28 mouse cellular contexts compared by ENCODE assay signal in the genomic region with DNA sequence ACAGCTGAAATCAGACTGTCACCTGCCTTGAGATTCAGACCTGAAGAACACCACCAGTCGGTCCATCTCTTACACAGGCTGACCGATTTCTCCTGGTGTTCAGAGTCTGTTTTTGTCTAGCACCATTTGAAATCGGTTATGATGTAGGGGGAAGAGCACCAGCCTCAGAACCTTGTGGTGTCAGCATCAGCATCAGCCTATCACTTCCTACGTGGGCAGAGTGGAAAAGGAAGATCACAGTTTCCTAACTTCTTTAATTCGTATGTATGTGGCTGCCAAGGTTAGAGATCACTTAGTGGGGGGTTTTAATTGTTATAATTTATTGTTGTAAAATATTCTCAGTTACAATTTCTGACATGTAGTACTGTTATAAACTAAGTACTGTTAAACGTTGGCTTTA. TPM values are rescaled to one million over a fixed set of nuclear protein-coding genes. Genes with fewer than 3 reads are reported as not detected.
DNase-seq lines count a peak whose midpoint lies in the region; ATAC-seq lines count a peak whose summit lies in the region.
"Had no signal": no experiment of that assay in that cellular context is flagged by ENCODE, and none has a peak within 500 bp of the region (broad histone marks: within the 10 kb centered on the region; RNA-seq: fewer than 3 reads in every experiment).

No protein-coding gene starts in this region.

- H3K4me1 ChIP-seq in hindbrain, embryonic 13.5 days (replicated peaks), result 0 out of 2 replicates have a peak, but pooled peaks cover 4% of the 10 kb centered on the region
- H3K4me1 ChIP-seq: embryonic facial prominence, embryonic 12.5 days; embryonic facial prominence, embryonic 15.5 days; heart, embryonic 15.5 days; hindbrain, embryonic 10.5 days had no signal

- ATAC-seq in CD4-positive, CD25-positive, alpha-beta regulatory T cell, adult 4 months, result peak; percentile 64
- no peak for ATAC-seq in hindbrain, embryonic 13.5 days (ENCODE audit: low FRiP score)
- ATAC-seq: forebrain, embryonic 14.5 days; forebrain, postnatal 0 days; hindbrain, postnatal 0 days; Patski had no signal

- H3K9me3 ChIP-seq in hindbrain, embryonic 13.5 days, result no peaks in the 10 kb centered on the region
- H3K9me3 ChIP-seq: embryonic facial prominence, embryonic 12.5 days; embryonic facial prominence, embryonic 15.5 days; G1E; heart, embryonic 12.5 days; heart, embryonic 15.5 days; hindbrain, embryonic 10.5 days had no signal

- no peak overlapping the region for H3K4me2 ChIP-seq in hindbrain, embryonic 13.5 days
- H3K4me2 ChIP-seq: embryonic facial prominence, embryonic 12.5 days; embryonic facial prominence, embryonic 15.5 days; heart, embryonic 12.5 days; heart, embryonic 15.5 days; hindbrain, embryonic 14.5 days had no signal

- H3K9ac ChIP-seq in hindbrain, embryonic 13.5 days, result no peak overlapping the region
- H3K9ac ChIP-seq: embryonic facial prominence, embryonic 12.5 days; embryonic facial prominence, embryonic 15.5 days; forebrain, postnatal 0 days; heart, embryonic 12.5 days; heart, embryonic 15.5 days; hindbrain, embryonic 14.5 days had no signal

- 80% methylated on average over 6 of the region's 6 CpGs for WGBS in macrophage (ENCODE audit: missing documents)
- WGBS in hindbrain, embryonic 13.5 days, result 90% methylated on average over 6 of the region's 6 CpGs

- no peaks in the 10 kb centered on the region for H3K79me2 ChIP-seq in macrophage (ENCODE audit: inconsistent target)

- DNase-seq in kidney, adult 9 months, result peak; percentile 8
- no peak for DNase-seq in kidney, postnatal 4 days
- peak; percentile 11 for DNase-seq in CD4-positive helper T cell, adult 2 months (ENCODE audit: low read depth, low spot score)
- DNase-seq in gastrocnemius, postnatal 10 days, result no peak
- DNase-seq: adrenal gland, adult 8-10 months; adrenal gland, postnatal 36 days; B cell, adult 2 months; cerebellum, adult 18-20 months; cerebellum, postnatal 14 days; forebrain, postnatal 0 days; gastrocnemius, adult 2 months; gastrocnemius, postnatal 25 days; heart, postnatal 10 days; heart, postnatal 36 days had no signal

- no peaks in the 10 kb centered on the region for H3K27me3 ChIP-seq in hindbrain, embryonic 13.5 days
- H3K27me3 ChIP-seq: CH12.LX; embryonic facial prominence, embryonic 12.5 days; embryonic facial prominence, embryonic 15.5 days; heart, embryonic 12.5 days; heart, embryonic 15.5 days; Patski had no signal

- peaks cover 5% of the 10 kb centered on the region; the same call in 1 of the 2 replicates for H3K36me3 ChIP-seq in macrophage (ENCODE audit: inconsistent target)
- no peaks in the 10 kb centered on the region for H3K36me3 ChIP-seq in hindbrain, embryonic 13.5 days
- H3K36me3 ChIP-seq: embryonic facial prominence, embryonic 12.5 days; embryonic facial prominence, embryonic 15.5 days; heart, embryonic 15.5 days; hindbrain, embryonic 10.5 days had no signal

- H3K27ac ChIP-seq in macrophage, result 0 out of 2 replicates have a peak overlapping the region, but pooled peaks have one; percentile 13
- H3K27ac ChIP-seq in hindbrain, embryonic 13.5 days, result no peak overlapping the region
- H3K27ac ChIP-seq: embryonic facial prominence, embryonic 12.5 days; embryonic facial prominence, embryonic 15.5 days; gastrocnemius, adult 2 months; heart, embryonic 15.5 days; hindbrain, embryonic 10.5 days; hindbrain, embryonic 14.5 days; hindbrain, postnatal 0 days had no signal

- no peak overlapping the region for H3K4me3 ChIP-seq in macrophage (ENCODE audit: inconsistent target)
- H3K4me3 ChIP-seq in hindbrain, embryonic 13.5 days, result no peak overlapping the region
- H3K4me3 ChIP-seq: embryonic facial prominence, embryonic 12.5 days; embryonic facial prominence, embryonic 15.5 days; gastrocnemius, adult 2 months; heart, embryonic 12.5 days; heart, embryonic 15.5 days; hindbrain, embryonic 10.5 days had no signal

RNA-seq across cellular contexts. Expression of gene Cd46, which starts 54.6 kb away (rescaled TPM):
- 1 to 10 TPM; 3.2 to 3.9 TPM for polyA plus RNA-seq in CD4-positive, CD25-positive, alpha-beta regulatory T cell, adult 4 months (2017; shearing (Covaris generic))
- 10 to 100 TPM in 1 of 26 experiments, 1 to 10 TPM in 23, under 1 TPM in 2; 0.34 to 10.8 (median 5.4) TPM for total RNA-seq in macrophage (2018; cell fraction: chromatin; rRNA removed)
- under 1 TPM; 0.03 to 0.63 (median 0.12) TPM for total RNA-seq in macrophage (2018; cell fraction: cytosol; rRNA removed)
- 1 to 10 TPM in 22 of 26 experiments, under 1 TPM in 4; 0.29 to 6.0 (median 2.7) TPM for total RNA-seq in macrophage (2018; cell fraction: nucleus; rRNA removed)
- 0.09 to 0.36 TPM (median 0.27 TPM) in 3 replicates for polyA plus RNA-seq in macrophage (2018)
- 0.82 and 0.98 TPM in 2 replicates for polyA plus RNA-seq in hindbrain, embryonic 13.5 days (2015; fragmentation: Nextera tagmentation; extraction: Ambion mirVana)
- total RNA-seq in gastrocnemius, postnatal 10 days (2021), result 1 to 10 TPM in 1 of 2 experiments, under 1 TPM in 1; 0.99 to 1.4 TPM

Comparison
In these comparisons a context has a peak if more than half of its experiments do, and no peak if none do; other contexts are left out.
1. DNase-seq: peak in kidney, adult 9 months (single experiment) and CD4-positive helper T cell, adult 2 months (single experiment); none in kidney, postnatal 4 days (0 of 2) and gastrocnemius, postnatal 10 days (single experiment).